Mouse (Mus musculus) lung, embryonic 16.5 days (tissue): ENCODE results near the gene Vstm2a. TPM values are rescaled to one million over a fixed set of nuclear protein-coding genes. Genes with fewer than 3 reads are reported as not detected.

Source experiments
- ATAC-seq: fragments of 200-750 bp; cut with Nextera tagmentation; 2 replicates; pipeline ENCODE4 v1.8.0; 2017; ENCODE audit warnings: low read depth, mild to moderate bottlenecking, moderate library complexity
- H3K27ac ChIP-seq: fragments of 300-500 bp; sonication (generic); 2 replicates; pipeline ENCODE4 v1.5.1; 2014; ENCODE audit warnings: mild to moderate bottlenecking, control low read depth, low read length
- H3K27me3 ChIP-seq: fragments of 300-500 bp; sonication (generic); 2 replicates; pipeline ENCODE4 v1.6.1; 2014; ENCODE audit warnings: low read depth, low read length, mixed read lengths; ENCODE audit not compliant: control insufficient read depth, insufficient read depth
- H3K36me3 ChIP-seq: fragments of 300-500 bp; sonication (generic); 2 replicates; pipeline ENCODE4 v1.6.1; 2014; ENCODE audit warnings: low read length; ENCODE audit not compliant: control insufficient read depth, insufficient read depth
- H3K4me1 ChIP-seq: fragments of 300-500 bp; sonication (generic); replicated peaks from 2 replicates; pipeline ENCODE4 v1.6.1; 2014; ENCODE audit warnings: low read length, mixed read lengths; ENCODE audit not compliant: control insufficient read depth, insufficient read depth
- H3K4me2 ChIP-seq: fragments of 300-500 bp; sonication (generic); 2 replicates; pipeline ENCODE4 v1.6.1; 2014; ENCODE audit warnings: low read depth, low read length, control low read depth
- H3K4me3 ChIP-seq: fragments of 300-500 bp; sonication (generic); 2 replicates; pipeline ENCODE4 v1.5.1; 2014; ENCODE audit warnings: mild to moderate bottlenecking, low read length, control low read depth
- H3K9ac ChIP-seq: fragments of 300-500 bp; sonication (generic); 2 replicates; pipeline ENCODE4 v1.6.1; 2014; ENCODE audit warnings: low read length, control low read depth
- H3K9me3 ChIP-seq: fragments of 300-500 bp; sonication (generic); 2 replicates; pipeline ENCODE4 v1.6.1; 2016; ENCODE audit warnings: low read length; ENCODE audit not compliant: control insufficient read depth
- WGBS: fragments of 180-500 bp; shearing (Covaris S2); extraction: QIAGEN DNeasy Blood & Tissue Kit; methylation state at CpG from one replicate; pipeline ENCODE4 v1.1.7; 2014; 5-methylcytosine and 5-hydroxymethylcytosine counted together
- polyA plus RNA-seq: library from polyadenylated mRNA; unstranded; fragments of >200 nt; fragmentation: Nextera tagmentation; extraction: Ambion mirVana; gene quantifications from 2 replicates; pipeline ENCODE4 v1.2.1, GENCODE M21; 2015

The Vstm2a gene
- polyA plus RNA-seq, 1 experiment from 2014 or later, result 0.14 TPM

DNA sequence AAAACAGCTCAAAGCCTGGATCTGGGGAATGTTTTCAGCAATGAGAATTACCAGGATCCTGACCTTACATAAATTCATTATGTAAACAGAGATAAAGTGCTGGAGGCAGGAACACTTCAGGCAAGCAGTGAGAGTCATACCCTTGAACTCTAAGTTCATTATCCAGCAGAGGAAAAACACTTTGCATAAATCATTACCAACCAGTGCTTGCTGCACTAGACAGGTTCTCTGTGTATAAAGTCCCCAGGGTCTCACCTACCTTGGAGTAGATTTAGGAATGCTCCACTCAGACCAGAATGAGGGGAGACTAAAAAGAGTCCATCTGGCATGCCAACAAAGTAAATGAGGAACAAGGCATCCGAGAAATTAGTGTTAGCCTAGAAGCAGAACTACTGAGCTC, 154.2 kb downstream of the Vstm2a start:
- H3K27ac ChIP-seq, result no peak overlapping the region
- no peaks in the 10 kb centered on the region for H3K9me3 ChIP-seq
- no peak for ATAC-seq
- no peaks in the 10 kb centered on the region for H3K4me1 ChIP-seq
- H3K36me3 ChIP-seq, result no peaks in the 10 kb centered on the region
- no peak overlapping the region for H3K4me3 ChIP-seq
- 47% methylated on average over 1 of the region's 1 CpGs for WGBS
- H3K9ac ChIP-seq, result no peak overlapping the region
- no peak overlapping the region for H3K4me2 ChIP-seq
- H3K27me3 ChIP-seq, result no peaks in the 10 kb centered on the region

DNA sequence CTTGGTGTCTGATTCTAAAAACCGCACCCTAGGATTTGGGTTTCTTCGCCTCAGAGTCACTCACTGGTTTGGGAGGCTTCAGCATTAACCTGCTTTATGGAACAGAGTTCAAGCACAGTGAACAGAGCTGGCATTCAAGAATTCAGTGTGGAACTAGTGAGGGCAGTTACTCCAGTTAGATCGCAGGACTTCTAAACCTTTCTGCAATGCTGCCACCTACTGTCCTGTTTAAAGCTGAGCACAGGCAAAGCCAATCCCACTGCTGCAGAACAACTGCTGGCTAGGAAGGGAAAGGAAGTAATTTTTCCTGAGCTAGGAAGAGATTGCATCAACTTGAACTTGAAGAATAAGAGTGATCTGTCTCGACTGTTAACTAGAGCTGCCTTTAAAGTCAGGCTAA, 155.1 kb downstream of the Vstm2a start:
- H3K9ac ChIP-seq, result no peak overlapping the region
- no peak overlapping the region for H3K4me2 ChIP-seq
- H3K27ac ChIP-seq, result no peak overlapping the region
- 21% methylated on average over 4 of the region's 4 CpGs for WGBS
- no peaks in the 10 kb centered on the region for H3K9me3 ChIP-seq
- H3K4me1 ChIP-seq, result no peaks in the 10 kb centered on the region
- no peak overlapping the region for H3K4me3 ChIP-seq
- H3K27me3 ChIP-seq, result no peaks in the 10 kb centered on the region
- H3K36me3 ChIP-seq, result no peaks in the 10 kb centered on the region
- peak; percentile 62; the same call in 1 of the 2 replicates for ATAC-seq

DNA sequence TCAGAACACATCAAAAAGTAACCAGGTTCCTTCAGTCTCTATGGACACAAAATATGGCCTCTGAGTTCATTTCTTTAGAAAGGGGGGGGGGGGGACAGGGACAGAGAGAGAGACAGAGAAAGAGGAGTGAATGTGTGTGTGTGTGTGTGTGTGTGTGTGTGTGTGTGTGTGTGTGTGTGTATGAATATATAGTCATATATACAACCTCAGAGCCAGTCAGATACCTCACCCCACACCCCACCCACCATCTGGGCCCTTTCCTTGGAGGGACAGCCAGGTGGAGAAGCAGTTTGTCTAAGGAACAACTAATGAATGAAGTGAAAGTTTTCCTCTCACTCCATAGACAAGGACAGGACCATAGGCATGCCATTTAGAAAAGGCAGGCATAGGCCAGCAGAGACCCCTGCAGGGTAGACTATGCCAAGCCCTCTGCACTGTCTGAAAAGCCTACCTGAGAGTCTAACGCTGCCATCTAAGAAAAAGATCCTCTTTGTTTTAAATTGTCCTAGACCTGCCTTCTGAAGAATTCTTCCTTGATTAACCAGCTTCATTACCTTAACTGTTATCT, 155.6 kb downstream of the Vstm2a start:
- no peak overlapping the region for H3K9ac ChIP-seq
- H3K27ac ChIP-seq, result no peak overlapping the region
- ATAC-seq, result no peak
- H3K9me3 ChIP-seq, result no peaks in the 10 kb centered on the region
- WGBS, result 30% methylated on average over 1 of the region's 1 CpGs
- no peak overlapping the region for H3K4me2 ChIP-seq
- H3K4me3 ChIP-seq, result no peak overlapping the region
- no peaks in the 10 kb centered on the region for H3K4me1 ChIP-seq
- no peaks in the 10 kb centered on the region for H3K36me3 ChIP-seq
- no peaks in the 10 kb centered on the region for H3K27me3 ChIP-seq

DNA sequence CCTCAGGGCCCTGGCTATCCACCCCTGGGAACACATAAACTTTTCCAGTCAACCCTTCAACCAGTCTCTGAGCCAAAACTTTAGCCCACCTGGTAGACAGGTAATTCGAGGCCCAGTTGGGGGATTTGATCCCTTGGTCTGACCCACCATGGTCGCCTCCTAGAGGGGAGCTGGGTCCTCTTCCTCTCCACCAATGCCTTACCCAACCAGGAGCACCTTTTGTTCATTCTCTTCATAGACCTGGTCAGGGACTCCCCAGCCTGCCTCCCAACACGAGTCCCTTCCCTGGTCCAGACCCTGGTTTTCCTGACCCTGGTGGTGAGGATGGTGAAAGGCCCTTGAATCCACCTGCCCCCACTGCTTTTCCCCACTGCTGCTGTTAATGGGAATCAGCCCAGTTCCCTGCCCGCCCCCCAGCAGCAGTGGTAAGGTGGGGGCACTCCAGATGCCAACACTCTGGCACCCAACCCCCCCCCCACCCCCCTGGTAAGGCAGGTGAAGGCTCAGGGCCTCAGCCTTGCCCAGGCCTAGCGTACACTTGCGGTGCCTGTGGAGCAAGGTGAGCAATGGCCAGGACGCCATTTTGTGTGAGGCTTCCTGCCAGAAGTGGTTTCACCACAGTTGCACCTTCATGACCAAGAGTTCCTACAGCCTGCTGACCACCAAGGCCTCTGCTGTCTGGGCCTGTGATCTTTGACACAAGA, 182.2 kb downstream of the Vstm2a start:
- Histone ChIP-seq H3K9ac (no peak overlapping the region), H3K36me3 (no peaks in the 10 kb centered on the region), H3K4me2 (no peak overlapping the region), H3K9me3 (no peaks in the 10 kb centered on the region), H3K27ac (no peak overlapping the region), H3K4me3 (no peak overlapping the region), H3K4me1 (no peaks in the 10 kb centered on the region), H3K27me3 (no peaks in the 10 kb centered on the region)
- WGBS, result 86% methylated on average over 7 of the region's 7 CpGs
- no peak for ATAC-seq
